Mouse (Mus musculus): ENCODE results near the gene H2-DMb2. TPM values are rescaled to one million over a fixed set of nuclear protein-coding genes. Genes with fewer than 3 reads are reported as not detected.

H2-DMb2 gene
- total and polyA plus RNA-seq, 3 experiments: 2.1 to 7.6 (median 2.3) TPM

DNA sequence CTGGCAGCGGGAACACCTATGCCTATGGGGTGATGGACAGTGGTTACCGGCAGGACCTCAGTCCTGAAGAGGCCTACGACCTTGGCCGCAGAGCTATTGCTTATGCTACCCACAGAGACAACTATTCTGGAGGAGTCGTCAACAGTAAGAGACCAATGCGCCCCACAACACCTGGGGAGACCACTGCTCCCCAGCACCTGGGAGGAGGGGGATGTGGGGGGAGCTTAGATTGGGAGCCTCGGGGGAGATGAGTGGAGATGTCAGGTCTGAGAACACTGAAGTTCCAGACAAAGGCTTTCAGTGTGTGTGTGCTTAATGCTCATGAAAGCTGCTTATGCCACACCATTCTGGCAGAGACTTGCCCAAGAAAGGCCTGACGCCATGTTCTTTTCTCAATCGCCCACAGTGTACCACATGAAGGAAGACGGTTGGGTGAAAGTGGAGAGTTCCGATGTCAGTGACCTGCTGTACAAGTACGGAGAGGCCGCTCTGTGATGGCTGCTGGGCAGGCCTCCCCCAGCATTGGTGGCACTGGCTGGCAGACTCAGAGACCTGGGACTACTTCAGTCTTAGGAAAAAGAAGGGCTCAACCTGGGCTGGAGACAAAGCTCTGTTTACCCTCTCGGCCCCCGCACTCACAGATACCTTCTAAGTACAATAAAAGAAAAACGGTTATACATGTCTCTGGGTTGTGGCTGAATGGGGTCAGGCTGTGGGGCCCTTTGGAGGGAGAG lies 57.8 kb downstream of the H2-DMb2 start:
- intact Hi-C loops (cut with DNase I): no loop called here
- Histone ChIP-seq H3K27me3 (ENCODE audit: control insufficient read depth, insufficient read depth, low read length) (no peaks in the 10 kb centered on the region), H3K36me3 (ENCODE audit: control insufficient read depth, insufficient read depth, low read length) (no peaks in the 10 kb centered on the region), H3K27ac (no peak overlapping the region), H3K9ac (ENCODE audit: low read depth, low read length) (no peak overlapping the region), H3K4me3 (no peak overlapping the region), H3K79me2 (replicated peaks; ENCODE audit: control insufficient read depth, insufficient read depth, low read length) (no peaks in the 10 kb centered on the region), H3K4me1 (ENCODE audit: control insufficient read depth, insufficient read depth, low read length) (peaks cover 5% of the 10 kb centered on the region)
- DNase-seq: no peak
- WGBS: 92% methylated on average over 16 of the region's 16 CpGs
- TF ChIP-seq EP300 (IDR thresholded peaks at IDR 0.05; ENCODE audit: insufficient read depth, low read depth, low read length) (no peak), CTCF (IDR thresholded peaks at IDR 0.05) (no peak), POLR2A (IDR thresholded peaks at IDR 0.05; ENCODE audit: insufficient read depth, low read depth, low read length) (no peak)

Other genes with a start within 250 kb of the H2-DMb2 start
Only the 30 nearest of the 31 such genes appear.
- gene Daxx, start 233.9 kb upstream of the H2-DMb2 start, total RNA-seq (2021): 10 to 100 TPM; 11.5 to 16.4 TPM
- 18.5 and 20.5 TPM in 2 replicates for gene Daxx, start 233.9 kb upstream of the H2-DMb2 start, polyA plus RNA-seq (2012; rRNA removed)
- 100 to 1,000 TPM in 1 of 2 experiments, 10 to 100 TPM in 1; 98.9 to 124 TPM for gene Tapbp, start 227.4 kb upstream of the H2-DMb2 start, total RNA-seq (2021)
- gene Tapbp, start 227.4 kb upstream of the H2-DMb2 start, polyA plus RNA-seq (2012; rRNA removed): 62.5 and 75.7 TPM in 2 replicates
- 10 to 100 TPM; 13.7 to 18.8 TPM for gene Zbtb22, start 227.4 kb upstream of the H2-DMb2 start, total RNA-seq (2021)
- 24.6 and 26.8 TPM in 2 replicates for gene Zbtb22, start 227.4 kb upstream of the H2-DMb2 start, polyA plus RNA-seq (2012; rRNA removed)
- gene Rgl2, start 213.8 kb upstream of the H2-DMb2 start, total RNA-seq (2021): 10 to 100 TPM; 33.2 to 36.0 TPM
- 89.1 and 101 TPM in 2 replicates for gene Rgl2, start 213.8 kb upstream of the H2-DMb2 start, polyA plus RNA-seq (2012; rRNA removed)
- 10 to 100 TPM; 77.7 to 81.0 TPM for gene Pfdn6, start 203.0 kb upstream of the H2-DMb2 start, total RNA-seq (2021)
- 28.0 and 29.6 TPM in 2 replicates for gene Pfdn6, start 203.0 kb upstream of the H2-DMb2 start, polyA plus RNA-seq (2012; rRNA removed)
- 10 to 100 TPM in 1 of 2 experiments, 1 to 10 TPM in 1; 8.8 to 10.0 TPM for gene Wdr46, start 202.6 kb upstream of the H2-DMb2 start, total RNA-seq (2021)
- gene Wdr46, start 202.6 kb upstream of the H2-DMb2 start, polyA plus RNA-seq (2012; rRNA removed): 8.7 and 9.1 TPM in 2 replicates
- 1 to 10 TPM; 1.8 to 1.9 TPM for gene B3galt4, start 191.8 kb upstream of the H2-DMb2 start, total RNA-seq (2021)
- 2.4 and 3.4 TPM in 2 replicates for gene B3galt4, start 191.8 kb upstream of the H2-DMb2 start, polyA plus RNA-seq (2012; rRNA removed)
- gene Vps52, start 187.5 kb upstream of the H2-DMb2 start, total RNA-seq (2021): 10 to 100 TPM; 38.1 to 39.1 TPM
- gene Vps52, start 187.5 kb upstream of the H2-DMb2 start, polyA plus RNA-seq (2012; rRNA removed): 47.8 and 56.4 TPM in 2 replicates
- 100 to 1,000 TPM; 364 to 420 TPM for gene Rps18, start 187.3 kb upstream of the H2-DMb2 start, total RNA-seq (2021)
- 180 and 194 TPM in 2 replicates for gene Rps18, start 187.3 kb upstream of the H2-DMb2 start, polyA plus RNA-seq (2012; rRNA removed)
- gene H2-K1, start 143.0 kb upstream of the H2-DMb2 start, total RNA-seq (2021): 100 to 1,000 TPM; 103 to 117 TPM
- 655 and 1,075 TPM in 2 replicates for gene H2-K1, start 143.0 kb upstream of the H2-DMb2 start, polyA plus RNA-seq (2012; rRNA removed)
- gene Ring1, start 118.6 kb upstream of the H2-DMb2 start, total RNA-seq (2021): 10 to 100 TPM; 13.0 to 13.1 TPM
- gene Ring1, start 118.6 kb upstream of the H2-DMb2 start, polyA plus RNA-seq (2012; rRNA removed): 18.6 and 20.8 TPM in 2 replicates
- 100 to 1,000 TPM; 112 to 138 TPM for gene H2-Ke6, start 115.2 kb upstream of the H2-DMb2 start, total RNA-seq (2021)
- gene H2-Ke6, start 115.2 kb upstream of the H2-DMb2 start, polyA plus RNA-seq (2012; rRNA removed): 87.0 and 91.6 TPM in 2 replicates
- gene Slc39a7, start 111.6 kb upstream of the H2-DMb2 start, total RNA-seq (2021): 10 to 100 TPM; 76.0 to 79.8 TPM
- gene Slc39a7, start 111.6 kb upstream of the H2-DMb2 start, polyA plus RNA-seq (2012; rRNA removed): 64.0 and 72.5 TPM in 2 replicates
- 10 to 100 TPM; 39.1 to 42.4 TPM for gene Rxrb, start 111.5 kb upstream of the H2-DMb2 start, total RNA-seq (2021)
- gene Rxrb, start 111.5 kb upstream of the H2-DMb2 start, polyA plus RNA-seq (2012; rRNA removed): 38.8 and 41.3 TPM in 2 replicates
- 1 to 10 TPM in 1 of 2 experiments, under 1 TPM in 1; 0.89 to 1.8 TPM for gene Col11a2, start 103.9 kb upstream of the H2-DMb2 start, total RNA-seq (2021)
- 0.98 and 1.7 TPM in 2 replicates for gene Col11a2, start 103.9 kb upstream of the H2-DMb2 start, polyA plus RNA-seq (2012; rRNA removed)
- gene H2-Oa, start 51.0 kb upstream of the H2-DMb2 start, total RNA-seq (2021): under 1 TPM; 0.20 to 0.29 TPM
- gene H2-Oa, start 51.0 kb upstream of the H2-DMb2 start, polyA plus RNA-seq (2012; rRNA removed): 0.79 and 3.2 TPM in 2 replicates
- 1 to 10 TPM; 4.0 to 7.5 TPM for gene H2-DMa, start 23.8 kb upstream of the H2-DMb2 start, total RNA-seq (2021)
- 12.2 and 21.3 TPM in 2 replicates for gene H2-DMa, start 23.8 kb upstream of the H2-DMb2 start, polyA plus RNA-seq (2012; rRNA removed)
- 10 to 100 TPM; 67.6 to 71.1 TPM for gene Brd2, start 20.7 kb upstream of the H2-DMb2 start, total RNA-seq (2021)
- gene Brd2, start 20.7 kb upstream of the H2-DMb2 start, polyA plus RNA-seq (2012; rRNA removed): 78.9 and 118 TPM in 2 replicates
- 1 to 10 TPM; 1.6 to 2.2 TPM for gene H2-DMb1, start 9.8 kb downstream of the H2-DMb2 start, total RNA-seq (2021)
- 8.9 and 19.1 TPM in 2 replicates for gene H2-DMb1, start 9.8 kb downstream of the H2-DMb2 start, polyA plus RNA-seq (2012; rRNA removed)
- gene Tap1, start 44.2 kb downstream of the H2-DMb2 start, total RNA-seq (2021): 1 to 10 TPM; 3.4 to 7.2 TPM
- 10.9 and 11.7 TPM in 2 replicates for gene Tap1, start 44.2 kb downstream of the H2-DMb2 start, polyA plus RNA-seq (2012; rRNA removed)
- 10 to 100 TPM in 1 of 2 experiments, 1 to 10 TPM in 1; 6.9 to 13.5 TPM for gene Psmb9, start 44.5 kb downstream of the H2-DMb2 start, total RNA-seq (2021)
- 16.0 and 20.5 TPM in 2 replicates for gene Psmb9, start 44.5 kb downstream of the H2-DMb2 start, polyA plus RNA-seq (2012; rRNA removed)
- 10 to 100 TPM; 12.3 to 18.9 TPM for gene Psmb8, start 54.4 kb downstream of the H2-DMb2 start, total RNA-seq (2021)
- gene Psmb8, start 54.4 kb downstream of the H2-DMb2 start, polyA plus RNA-seq (2012; rRNA removed): 33.5 and 44.2 TPM in 2 replicates
- 10 to 100 TPM; 26.1 to 31.2 TPM for gene Tap2, start 60.2 kb downstream of the H2-DMb2 start, total RNA-seq (2021)
- gene Tap2, start 60.2 kb downstream of the H2-DMb2 start, polyA plus RNA-seq (2012; rRNA removed): 25.0 and 26.5 TPM in 2 replicates
- gene H2-Ob, start 95.6 kb downstream of the H2-DMb2 start, total RNA-seq (2021): 1 to 10 TPM in 1 of 2 experiments, under 1 TPM in 1; 0.55 to 1.0 TPM
- gene H2-Ob, start 95.6 kb downstream of the H2-DMb2 start, polyA plus RNA-seq (2012; rRNA removed): 3.5 and 6.2 TPM in 2 replicates
- 10 to 100 TPM; 21.1 to 25.7 TPM for gene H2-Ab1, start 114.4 kb downstream of the H2-DMb2 start, total RNA-seq (2021)
- 114 and 190 TPM in 2 replicates for gene H2-Ab1, start 114.4 kb downstream of the H2-DMb2 start, polyA plus RNA-seq (2012; rRNA removed)
- 10 to 100 TPM; 26.8 to 38.4 TPM for gene H2-Aa, start 144.5 kb downstream of the H2-DMb2 start, total RNA-seq (2021)
- 99.0 and 141 TPM in 2 replicates for gene H2-Aa, start 144.5 kb downstream of the H2-DMb2 start, polyA plus RNA-seq (2012; rRNA removed)
- 10 to 100 TPM; 28.9 to 36.5 TPM for gene H2-Eb1, start 162.6 kb downstream of the H2-DMb2 start, total RNA-seq (2021)
- gene H2-Eb1, start 162.6 kb downstream of the H2-DMb2 start, polyA plus RNA-seq (2012; rRNA removed): 49.5 and 74.4 TPM in 2 replicates
- gene H2-Eb2, start 182.4 kb downstream of the H2-DMb2 start, total RNA-seq (2021): not detected
- 0.09 and 0.33 TPM in 2 replicates for gene H2-Eb2, start 182.4 kb downstream of the H2-DMb2 start, polyA plus RNA-seq (2012; rRNA removed)
- gene Btnl2, start 211.5 kb downstream of the H2-DMb2 start, total RNA-seq (2021): under 1 TPM; 0.41 to 0.44 TPM
- 0.26 and 0.31 TPM in 2 replicates for gene Btnl2, start 211.5 kb downstream of the H2-DMb2 start, polyA plus RNA-seq (2012; rRNA removed)
- not detected for gene Btnl1, start 233.8 kb downstream of the H2-DMb2 start, total RNA-seq (2021)
- gene Btnl1, start 233.8 kb downstream of the H2-DMb2 start, polyA plus RNA-seq (2012; rRNA removed): not detected in 2 replicates